Mouse (Mus musculus) liver, embryonic 16.5 days (tissue): ENCODE results near the gene Hivep3. TPM values are rescaled to one million over a fixed set of nuclear protein-coding genes. Genes with fewer than 3 reads are reported as not detected.

Source experiments
- ATAC-seq: fragments of 200-750 bp; cut with Nextera tagmentation; 2 replicates; pipeline ENCODE4 v1.8.0; 2017; ENCODE audit warnings: low read depth, mild to moderate bottlenecking, moderate number of reproducible peaks, moderate library complexity
- H3K27ac ChIP-seq: fragments of 300-500 bp; sonication (generic); 2 replicates; pipeline ENCODE4 v1.5.1; 2014; ENCODE audit warnings: mild to moderate bottlenecking, low read length
- H3K27me3 ChIP-seq: fragments of 300-500 bp; sonication (generic); 2 replicates; pipeline ENCODE4 v1.6.1; 2014; ENCODE audit warnings: low read depth, low read length, mixed read lengths; ENCODE audit not compliant: control insufficient read depth, insufficient read depth
- H3K36me3 ChIP-seq: fragments of 300-500 bp; sonication (generic); 2 replicates; pipeline ENCODE4 v1.6.1; 2014; ENCODE audit warnings: mild to moderate bottlenecking; ENCODE audit not compliant: control insufficient read depth, insufficient read depth
- H3K4me1 ChIP-seq: fragments of 300-500 bp; sonication (generic); 2 replicates; pipeline ENCODE4 v1.6.1; 2014; ENCODE audit warnings: low read depth, low read length, mixed read lengths; ENCODE audit not compliant: control insufficient read depth
- H3K4me2 ChIP-seq: fragments of 300-500 bp; sonication (generic); 2 replicates; pipeline ENCODE4 v1.6.1; 2014; ENCODE audit warnings: low read depth, low read length, mixed read lengths
- H3K4me3 ChIP-seq: fragments of 300-500 bp; sonication (generic); 2 replicates; pipeline ENCODE4 v1.5.1; 2014; ENCODE audit warnings: low read depth, mild to moderate bottlenecking, low read length
- H3K9ac ChIP-seq: fragments of 300-500 bp; sonication (generic); 2 replicates; pipeline ENCODE4 v1.6.1; 2014; ENCODE audit warnings: low read depth, low read length
- H3K9me3 ChIP-seq: fragments of 300-500 bp; sonication (generic); replicated peaks from 2 replicates; pipeline ENCODE4 v1.6.1; 2016; ENCODE audit warnings: low read length; ENCODE audit not compliant: control insufficient read depth
- WGBS: fragments of 180-500 bp; shearing (Covaris S2); extraction: QIAGEN DNeasy Blood & Tissue Kit; methylation state at CpG from one replicate; pipeline ENCODE4 v1.1.7; 2014; ENCODE audit not compliant: insufficient replicate concordance; 5-methylcytosine and 5-hydroxymethylcytosine counted together
- polyA plus RNA-seq: library from polyadenylated mRNA; unstranded; fragments of >200 nt; fragmentation: Nextera tagmentation; extraction: Ambion mirVana; gene quantifications from 2 replicates; pipeline ENCODE4 v1.2.1, GENCODE M21; 2015

Gene Hivep3
- polyA plus RNA-seq, 1 experiment from 2014 or later, result 2.1 TPM

DNA sequence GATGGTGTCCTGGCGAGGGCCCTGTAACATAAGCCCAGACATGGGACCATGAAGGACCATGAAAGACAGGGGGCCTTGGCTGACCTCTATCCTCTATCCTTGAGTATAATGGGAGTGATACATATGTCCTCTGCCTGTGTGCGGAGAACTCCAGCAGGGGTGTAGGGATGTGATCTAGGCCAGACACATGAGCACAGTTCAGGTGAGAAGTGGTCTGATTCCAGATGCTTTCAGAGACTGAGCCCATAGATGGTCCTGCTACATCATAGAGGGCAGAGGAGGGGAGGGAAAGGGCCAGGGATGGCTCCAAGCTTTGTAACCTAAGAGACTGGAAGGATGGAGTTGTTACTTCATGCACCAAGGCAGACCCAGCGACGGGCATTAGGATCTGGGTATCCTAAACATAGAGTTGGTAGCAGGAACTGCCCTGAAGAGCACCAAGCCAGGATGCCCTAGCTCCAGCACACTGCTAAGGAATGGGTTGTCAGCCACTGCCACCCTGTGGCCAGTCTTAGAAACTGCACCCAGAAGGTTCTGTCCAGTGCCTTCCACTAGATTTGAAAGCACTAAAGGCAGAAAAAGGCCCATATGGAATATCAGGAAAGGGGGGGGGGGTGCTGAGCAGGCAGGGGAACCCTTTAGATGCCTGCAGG lies 395.8 kb downstream of the Hivep3 start:
- no peaks in the 10 kb centered on the region; the same call in 1 of the 2 replicates for H3K4me1 ChIP-seq
- H3K36me3 ChIP-seq, result no peaks in the 10 kb centered on the region
- H3K27me3 ChIP-seq, result no peaks in the 10 kb centered on the region
- no peak overlapping the region for H3K9ac ChIP-seq
- H3K4me2 ChIP-seq, result no peak overlapping the region
- H3K4me3 ChIP-seq, result no peak overlapping the region
- no peaks in the 10 kb centered on the region for H3K9me3 ChIP-seq
- H3K27ac ChIP-seq, result no peak overlapping the region
- 31% methylated on average over 4 of the region's 4 CpGs for WGBS
- no peak for ATAC-seq

DNA sequence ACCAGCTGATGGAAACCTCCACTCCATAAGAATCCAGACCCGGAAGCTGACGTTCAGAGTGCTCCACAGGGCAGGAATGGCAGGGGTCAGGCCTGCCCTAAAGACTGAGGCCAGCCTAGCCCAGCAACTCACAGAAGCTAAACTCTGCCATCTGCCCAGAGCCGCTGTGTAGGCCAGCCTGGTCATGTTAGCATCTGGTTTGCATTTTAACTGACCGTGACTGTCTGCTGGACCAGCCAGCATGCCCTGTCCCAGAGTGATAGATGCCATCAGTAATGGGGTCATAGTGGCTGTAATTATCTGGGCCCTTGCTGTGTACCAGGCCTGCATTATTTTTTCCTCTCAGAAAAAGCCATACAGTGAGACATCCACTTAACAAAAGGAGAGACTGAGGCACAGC lies 397.3 kb downstream of the Hivep3 start:
- ATAC-seq, result no peak
- whole genome bisulfite sequencing, result 69% methylated on average over 4 of the region's 4 CpGs

DNA sequence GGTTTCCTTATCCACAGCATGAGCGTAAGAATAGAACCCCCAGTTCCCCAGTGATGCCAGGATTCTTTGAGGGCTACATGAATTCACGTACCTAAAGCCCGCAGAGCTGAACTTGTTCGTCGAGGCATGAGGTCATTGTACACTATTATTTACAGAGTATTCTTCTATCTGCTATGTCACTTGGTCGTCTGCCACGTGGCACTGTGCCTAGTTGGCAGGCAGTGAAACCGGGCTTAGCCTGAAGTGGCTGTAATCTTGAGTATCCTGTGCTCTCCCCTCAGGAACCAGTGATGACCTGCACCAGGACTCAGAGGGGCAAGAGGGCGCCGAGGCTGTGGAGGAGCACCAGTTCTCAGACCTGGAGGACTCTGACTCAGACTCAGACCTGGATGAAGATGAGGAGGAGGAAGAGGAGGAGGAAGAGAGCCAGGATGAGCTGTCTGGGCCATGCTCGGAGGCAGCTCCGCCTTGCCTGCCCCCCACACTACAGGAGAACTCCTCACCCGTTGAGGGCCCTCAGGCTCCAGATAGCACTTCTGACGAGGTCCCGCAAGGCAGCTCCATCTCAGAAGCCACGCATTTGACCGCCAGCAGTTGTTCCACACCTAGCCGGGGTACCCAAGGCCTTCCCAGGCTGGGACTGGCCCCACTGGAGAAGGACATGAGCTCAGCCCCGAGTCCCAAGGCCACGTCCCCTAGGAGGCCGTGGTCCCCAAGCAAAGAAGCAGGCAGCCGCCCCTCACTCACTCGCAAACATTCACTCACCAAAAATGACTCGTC lies 398.0 kb downstream of the Hivep3 start:
- H3K36me3 ChIP-seq, result no peaks in the 10 kb centered on the region
- no peak overlapping the region for H3K4me3 ChIP-seq
- H3K4me1 ChIP-seq, result no peaks in the 10 kb centered on the region; the same call in 1 of the 2 replicates
- no peak overlapping the region for H3K4me2 ChIP-seq
- no peak overlapping the region for H3K9ac ChIP-seq
- H3K9me3 ChIP-seq, result no peaks in the 10 kb centered on the region
- no peak overlapping the region for H3K27ac ChIP-seq
- WGBS, result 67% methylated on average over 24 of the region's 24 CpGs
- H3K27me3 ChIP-seq, result no peaks in the 10 kb centered on the region
- ATAC-seq, result no peak

More for the DNA sequence above, 397.3 kb downstream of the Hivep3 start:
- Histone ChIP-seq H3K27ac (no peak overlapping the region), H3K27me3 (no peaks in the 10 kb centered on the region), H3K4me3 (no peak overlapping the region), H3K4me2 (no peak overlapping the region), H3K36me3 (no peaks in the 10 kb centered on the region), H3K4me1 (no peaks in the 10 kb centered on the region; the same call in 1 of the 2 replicates), H3K9ac (no peak overlapping the region), H3K9me3 (no peaks in the 10 kb centered on the region)

DNA sequence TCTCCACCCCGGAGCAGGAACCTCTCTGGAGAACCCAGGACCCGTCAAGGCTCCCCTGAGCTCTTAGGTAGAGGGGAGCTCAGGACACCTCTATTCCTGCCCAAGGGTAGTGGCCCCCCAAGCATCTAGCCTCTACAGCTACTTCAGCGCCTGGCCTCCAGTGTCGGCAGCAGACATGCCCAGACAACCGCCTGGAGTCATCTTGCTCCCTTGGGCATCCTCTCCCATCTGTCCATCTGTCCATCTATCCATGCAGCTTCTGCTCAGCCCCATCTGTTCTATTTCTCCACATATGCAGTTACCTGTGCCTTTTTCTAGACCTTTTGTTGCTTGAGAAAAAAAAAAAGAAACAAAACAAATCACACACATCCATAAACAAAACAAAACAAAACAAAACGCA lies 400.6 kb downstream of the Hivep3 start:
- H3K4me1 ChIP-seq, result no peaks in the 10 kb centered on the region
- H3K36me3 ChIP-seq, result no peaks in the 10 kb centered on the region
- no peak overlapping the region for H3K9ac ChIP-seq
- H3K27me3 ChIP-seq, result no peaks in the 10 kb centered on the region
- no peak overlapping the region for H3K4me3 ChIP-seq
- H3K9me3 ChIP-seq, result no peaks in the 10 kb centered on the region
- WGBS, result 70% methylated on average over 6 of the region's 6 CpGs
- H3K4me2 ChIP-seq, result no peak overlapping the region
- H3K27ac ChIP-seq, result no peak overlapping the region
- ATAC-seq, result no peak

DNA sequence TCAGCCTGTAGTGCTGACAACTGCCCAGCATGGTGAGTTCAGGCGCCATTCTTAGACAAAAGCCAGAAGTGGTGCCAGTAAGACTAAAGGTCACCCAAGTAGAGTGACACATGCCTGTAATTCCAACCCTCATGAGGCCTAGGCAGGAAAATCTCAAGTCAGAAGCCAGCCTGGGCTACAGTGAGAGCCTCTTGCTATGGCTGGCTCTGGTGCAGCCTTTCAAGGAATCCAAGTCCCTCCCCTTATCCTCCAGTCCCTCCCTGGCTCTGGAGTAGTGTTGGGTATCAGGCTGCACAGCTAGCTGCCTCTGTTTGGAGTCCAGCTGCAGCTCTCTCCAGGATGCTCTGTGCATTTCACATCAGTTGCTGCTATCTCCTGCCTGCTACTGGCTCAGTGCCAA lies 408.2 kb downstream of the Hivep3 start:
- no peak overlapping the region for H3K4me2 ChIP-seq
- 62% methylated on average over 1 of the region's 1 CpGs for WGBS
- H3K36me3 ChIP-seq, result no peaks in the 10 kb centered on the region
- H3K9ac ChIP-seq, result no peak overlapping the region
- H3K9me3 ChIP-seq, result no peaks in the 10 kb centered on the region
- H3K27me3 ChIP-seq, result no peaks in the 10 kb centered on the region
- no peak for ATAC-seq
- no peak overlapping the region for H3K4me3 ChIP-seq
- no peak overlapping the region for H3K27ac ChIP-seq
- H3K4me1 ChIP-seq, result no peaks in the 10 kb centered on the region

DNA sequence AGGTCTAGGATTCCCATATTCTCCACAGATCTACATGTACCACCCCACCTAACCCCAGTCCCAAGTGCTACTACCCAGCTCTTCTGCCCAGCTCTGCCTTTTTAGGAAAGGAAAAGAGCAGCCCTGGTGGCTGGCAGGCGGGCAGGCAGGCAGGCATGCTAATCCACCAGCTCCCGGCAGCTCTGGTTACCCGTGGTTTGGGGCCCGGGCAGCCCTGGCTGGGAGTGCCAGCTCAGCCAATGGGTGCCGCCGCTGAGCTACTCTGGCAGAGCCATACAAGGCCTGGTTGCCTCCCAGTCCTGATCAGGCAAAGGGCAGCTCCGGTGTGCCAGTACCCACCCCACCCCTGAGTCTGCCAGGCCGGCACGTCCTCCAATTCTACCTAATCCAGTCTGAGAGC lies 409.3 kb downstream of the Hivep3 start:
- no peaks in the 10 kb centered on the region for H3K9me3 ChIP-seq
- no peak overlapping the region for H3K9ac ChIP-seq
- H3K4me3 ChIP-seq, result no peak overlapping the region
- ATAC-seq, result no peak
- WGBS, result 61% methylated on average over 9 of the region's 9 CpGs
- no peak overlapping the region for H3K27ac ChIP-seq
- no peaks in the 10 kb centered on the region for H3K27me3 ChIP-seq
- no peaks in the 10 kb centered on the region for H3K36me3 ChIP-seq
- no peak overlapping the region for H3K4me2 ChIP-seq
- H3K4me1 ChIP-seq, result no peaks in the 10 kb centered on the region

DNA sequence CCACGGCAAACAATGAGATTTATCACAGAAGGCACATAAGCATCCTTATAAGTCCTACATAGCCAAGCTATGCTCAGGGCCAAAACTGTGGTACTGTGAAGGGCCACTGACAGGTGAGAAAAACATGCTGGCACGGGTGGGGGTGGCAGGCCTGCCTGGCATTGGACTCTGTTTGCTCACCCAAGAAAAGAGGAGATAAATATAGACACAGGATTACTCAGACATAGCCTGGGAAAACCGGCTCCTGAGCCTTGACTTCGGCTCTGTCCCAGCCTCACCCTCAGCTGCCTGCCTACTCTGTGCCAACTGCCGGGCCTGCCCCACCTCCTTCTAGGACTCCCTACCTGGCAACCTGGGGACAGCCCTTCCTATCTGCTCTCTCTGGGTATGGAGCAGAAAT lies 410.8 kb downstream of the Hivep3 start:
- H3K27me3 ChIP-seq, result peaks cover 5% of the 10 kb centered on the region
- H3K4me2 ChIP-seq, result no peak overlapping the region
- no peaks in the 10 kb centered on the region for H3K36me3 ChIP-seq
- WGBS, result 55% methylated on average over 5 of the region's 5 CpGs
- ATAC-seq, result no peak
- H3K4me1 ChIP-seq, result no peaks in the 10 kb centered on the region
- no peaks in the 10 kb centered on the region for H3K9me3 ChIP-seq
- no peak overlapping the region for H3K4me3 ChIP-seq
- no peak overlapping the region for H3K27ac ChIP-seq
- H3K9ac ChIP-seq, result no peak overlapping the region

DNA sequence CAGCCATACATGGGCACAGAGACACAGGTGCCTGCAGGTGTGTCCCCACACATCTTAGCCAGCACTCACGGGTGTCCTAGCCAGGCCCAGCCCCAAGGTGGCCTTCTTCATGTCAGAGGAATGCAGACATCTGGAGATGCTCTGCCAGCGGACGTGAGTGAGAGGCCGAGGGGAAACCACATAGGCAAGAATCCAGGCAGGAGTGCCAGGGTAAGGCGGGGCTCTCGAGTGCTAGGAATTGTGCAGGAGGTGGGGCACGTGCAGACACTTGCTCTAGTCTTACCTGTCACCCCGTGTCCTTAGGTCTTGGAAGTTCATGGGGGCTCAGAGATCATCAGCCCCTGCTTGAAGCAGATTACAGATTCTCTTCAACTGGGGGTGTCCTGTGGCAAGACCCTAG lies 412.3 kb downstream of the Hivep3 start:
- Histone ChIP-seq H3K4me1 (no peaks in the 10 kb centered on the region), H3K27ac (no peak overlapping the region), H3K9me3 (no peaks in the 10 kb centered on the region), H3K4me3 (no peak overlapping the region), H3K27me3 (peaks cover 5% of the 10 kb centered on the region), H3K4me2 (no peak overlapping the region), H3K9ac (no peak overlapping the region), H3K36me3 (no peaks in the 10 kb centered on the region)
- WGBS, result 52% methylated on average over 8 of the region's 8 CpGs
- no peak for ATAC-seq
